Mouse (Mus musculus): Measurements from ENCODE around the gene Lrrc25. TPM values are rescaled to one million over a fixed set of nuclear protein-coding genes. Genes with fewer than 3 reads are reported as not detected.
"Not testable (repeated sequence)": the region's sequence is repeated elsewhere in the genome, so short reads cannot be mapped to it uniquely, and the experiment has no call there.

Gene Lrrc25
- 7.2 and 7.4 TPM in 2 replicates for polyA plus RNA-seq (2015; fragmentation: Nextera tagmentation; extraction: Ambion mirVana)

DNA sequence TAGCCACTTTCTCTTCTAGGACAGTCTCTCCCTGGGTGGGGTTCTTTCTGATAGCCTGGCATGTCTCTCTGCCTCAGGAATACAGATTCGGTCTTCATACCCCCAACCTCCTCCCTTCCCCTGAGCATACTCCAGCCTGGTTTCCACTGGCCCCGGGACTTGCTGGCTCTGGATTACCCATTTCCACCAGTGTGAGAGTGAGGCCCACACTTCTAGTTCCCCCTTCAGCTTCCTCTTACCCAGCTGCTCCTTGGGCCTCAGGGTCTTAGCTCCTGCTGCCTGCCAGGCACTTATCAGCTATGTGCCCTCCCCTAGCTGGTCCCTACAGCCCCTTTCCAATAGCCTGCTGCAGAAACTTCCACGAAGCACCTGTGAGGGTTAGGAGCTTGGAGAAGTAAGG, at the start of gene Lrrc25:
Gene Lrrc25, plus strand, starts transcription at position 262 of the 400 bp plus-strand sequence.
- H3K36me3 ChIP-seq (replicated peaks) = no peaks in the 10 kb centered on the region
- peaks cover 90% of the 10 kb centered on the region for H3K4me1 ChIP-seq (replicated peaks)

DNA sequence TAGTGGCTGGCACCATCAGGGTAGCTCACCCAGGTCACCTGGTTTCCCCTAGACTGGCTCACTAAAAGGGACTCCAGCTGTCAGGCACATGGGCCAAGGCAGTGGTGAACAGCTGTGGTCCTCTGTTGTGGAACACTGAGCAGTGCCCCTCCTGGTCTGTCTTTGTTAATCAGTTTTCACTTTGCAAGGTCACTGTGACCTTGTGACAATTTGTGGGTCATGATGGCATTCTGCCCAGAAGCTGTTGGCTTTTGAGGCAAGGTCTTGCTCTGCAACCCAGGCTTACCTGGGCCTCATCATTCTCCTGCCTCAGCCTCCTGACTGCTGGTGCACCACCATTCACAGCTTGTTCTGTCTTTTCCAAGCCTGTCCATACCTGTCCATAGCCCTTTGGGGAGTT, 45.6 kb upstream of the Lrrc25 start:
- no peak for ATAC-seq (ENCODE audit: insufficient read depth)
- no peak overlapping the region for H3K4me3 ChIP-seq (replicated peaks)
- H3K4me1 ChIP-seq (replicated peaks) = peaks cover 39% of the 10 kb centered on the region
- H3K4me2 ChIP-seq = no peak overlapping the region
- H3K9me3 ChIP-seq (replicated peaks) = no peaks in the 10 kb centered on the region
- H3K36me3 ChIP-seq (replicated peaks) = peaks cover 21% of the 10 kb centered on the region
- H3K27me3 ChIP-seq = no peaks in the 10 kb centered on the region
- H3K9ac ChIP-seq = no peak overlapping the region
- no peak overlapping the region for H3K27ac ChIP-seq (replicated peaks)

More for the DNA sequence above, at the start of gene Lrrc25:
- 14% methylated on average over 3 of the region's 3 CpGs for WGBS (ENCODE audit: insufficient replicate concordance)
- Histone ChIP-seq H3K27ac (replicated peaks) (peak within 1 kb of the TSS; percentile 65), H3K4me2 (peak within 1 kb of the TSS; percentile 58), H3K9me3 (replicated peaks) (no peaks in the 10 kb centered on the region), H3K4me3 (replicated peaks) (peak within 1 kb of the TSS; percentile 40), H3K27me3 (no peaks in the 10 kb centered on the region), H3K9ac (no peak within 1 kb of the TSS)
- ATAC-seq (ENCODE audit: insufficient read depth) = no peak

DNA sequence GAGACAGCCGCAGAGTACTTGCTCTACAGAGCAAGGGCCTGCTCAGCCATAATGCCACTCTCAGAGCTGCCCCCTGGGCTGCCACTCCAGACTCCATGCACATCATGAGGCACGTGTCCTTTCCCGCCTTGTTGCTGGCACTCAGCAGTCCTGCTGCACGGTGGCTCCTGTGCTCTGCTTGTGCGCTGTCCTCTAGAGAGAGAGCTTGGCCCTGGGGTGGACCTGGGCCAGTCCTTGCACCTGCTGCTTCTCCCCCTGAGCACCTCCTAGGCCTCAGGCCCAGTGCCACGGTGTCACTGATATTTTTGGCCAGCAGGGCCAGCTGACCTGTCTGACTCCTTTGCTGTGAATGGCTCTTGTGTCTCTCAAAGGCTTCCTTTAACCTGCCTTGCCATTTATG, 45.0 kb upstream of the Lrrc25 start:
- Histone ChIP-seq H3K9me3 (replicated peaks) (no peaks in the 10 kb centered on the region), H3K27ac (replicated peaks) (no peak overlapping the region), H3K27me3 (no peaks in the 10 kb centered on the region), H3K4me2 (no peak overlapping the region), H3K4me1 (replicated peaks) (peaks cover 33% of the 10 kb centered on the region), H3K36me3 (replicated peaks) (peaks cover 21% of the 10 kb centered on the region), H3K4me3 (replicated peaks) (no peak overlapping the region), H3K9ac (no peak overlapping the region)
- WGBS (ENCODE audit: insufficient replicate concordance) = 83% methylated on average over 6 of the region's 6 CpGs
- no peak; the same call in 1 of the 2 replicates for ATAC-seq (ENCODE audit: insufficient read depth)

DNA sequence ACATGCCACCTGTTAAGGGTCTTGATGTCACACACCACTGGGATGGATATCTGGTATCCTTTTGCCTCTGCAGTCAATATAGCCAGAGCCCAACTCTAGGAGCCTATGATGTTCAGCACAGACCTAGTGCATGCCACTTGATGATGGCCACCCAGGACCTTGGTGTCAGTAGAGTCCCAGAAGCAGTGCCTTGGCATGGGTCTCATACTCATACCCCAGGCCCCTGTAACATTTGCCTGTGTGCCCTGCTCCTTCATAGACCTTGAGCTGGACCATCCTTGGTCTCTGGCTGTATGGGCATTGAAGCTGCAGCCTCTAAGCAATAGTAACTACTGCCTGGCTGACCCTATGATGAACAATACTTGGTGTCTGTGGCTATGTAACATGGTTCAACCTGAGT, 41.7 kb upstream of the Lrrc25 start:
- Histone ChIP-seq H3K9me3 (replicated peaks) (no peaks in the 10 kb centered on the region), H3K27ac (replicated peaks) (no peak overlapping the region), H3K4me3 (replicated peaks) (no peak overlapping the region), H3K4me1 (replicated peaks) (peaks cover 26% of the 10 kb centered on the region), H3K4me2 (no peak overlapping the region), H3K9ac (no peak overlapping the region), H3K27me3 (no peaks in the 10 kb centered on the region), H3K36me3 (replicated peaks) (peaks cover 37% of the 10 kb centered on the region)
- ATAC-seq (ENCODE audit: insufficient read depth) = no peak

DNA sequence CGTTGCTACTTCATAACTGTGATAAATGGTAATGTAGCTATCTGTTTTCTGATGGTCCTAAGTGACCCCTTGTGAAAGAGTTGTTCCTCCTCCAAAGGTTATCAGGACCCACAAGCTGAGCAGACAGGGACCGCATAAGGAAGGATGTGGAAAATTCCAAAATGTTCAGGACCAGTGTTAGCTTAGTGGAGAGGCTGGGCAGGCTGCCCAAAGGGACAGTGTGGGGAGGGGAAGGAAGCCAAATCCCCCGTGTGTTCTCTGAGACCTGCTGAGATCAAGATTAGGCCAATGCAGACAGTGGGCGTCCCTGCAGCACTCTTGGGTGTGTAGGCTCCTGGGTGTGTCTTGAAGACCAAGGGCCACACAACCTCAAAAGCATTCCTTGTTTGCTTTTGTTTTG, 41.0 kb upstream of the Lrrc25 start:
- Histone ChIP-seq H3K36me3 (replicated peaks) (peaks cover 40% of the 10 kb centered on the region), H3K4me2 (no peak overlapping the region), H3K27ac (replicated peaks) (no peak overlapping the region), H3K4me1 (replicated peaks) (peaks cover 24% of the 10 kb centered on the region), H3K9me3 (replicated peaks) (no peaks in the 10 kb centered on the region), H3K4me3 (replicated peaks) (no peak overlapping the region), H3K9ac (no peak overlapping the region), H3K27me3 (no peaks in the 10 kb centered on the region)
- 33% methylated on average over 4 of the region's 4 CpGs for WGBS (ENCODE audit: insufficient replicate concordance)
- no peak for ATAC-seq (ENCODE audit: insufficient read depth)

DNA sequence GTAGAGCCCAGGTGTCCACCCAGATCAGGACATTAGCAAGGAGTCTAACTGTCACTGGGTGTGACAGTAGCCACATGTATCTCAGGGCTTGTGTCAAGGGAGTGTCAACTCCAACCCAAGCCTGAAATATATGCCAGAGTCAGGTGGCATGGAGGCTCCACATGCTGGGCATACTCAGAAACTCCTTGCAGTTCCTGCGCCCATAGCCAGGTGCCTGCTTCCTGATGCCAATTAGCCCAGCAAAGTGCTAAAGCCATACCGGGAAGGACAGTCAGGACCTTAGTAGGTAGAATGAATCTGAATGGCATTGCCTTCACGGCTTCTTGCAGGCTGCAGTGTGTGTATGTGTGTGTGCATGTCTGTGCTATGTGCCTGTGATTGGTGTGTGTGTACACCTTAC, 38.7 kb upstream of the Lrrc25 start:
- H3K9ac ChIP-seq = no peak overlapping the region
- peaks cover 14% of the 10 kb centered on the region for H3K4me1 ChIP-seq (replicated peaks)
- 83% methylated on average over 3 of the region's 3 CpGs for WGBS (ENCODE audit: insufficient replicate concordance)
- peaks cover 63% of the 10 kb centered on the region for H3K36me3 ChIP-seq (replicated peaks)
- ATAC-seq (ENCODE audit: insufficient read depth) = no peak
- H3K9me3 ChIP-seq (replicated peaks) = no peaks in the 10 kb centered on the region
- no peaks in the 10 kb centered on the region for H3K27me3 ChIP-seq
- no peak overlapping the region for H3K4me3 ChIP-seq (replicated peaks)
- no peak overlapping the region for H3K27ac ChIP-seq (replicated peaks)
- no peak overlapping the region for H3K4me2 ChIP-seq

DNA sequence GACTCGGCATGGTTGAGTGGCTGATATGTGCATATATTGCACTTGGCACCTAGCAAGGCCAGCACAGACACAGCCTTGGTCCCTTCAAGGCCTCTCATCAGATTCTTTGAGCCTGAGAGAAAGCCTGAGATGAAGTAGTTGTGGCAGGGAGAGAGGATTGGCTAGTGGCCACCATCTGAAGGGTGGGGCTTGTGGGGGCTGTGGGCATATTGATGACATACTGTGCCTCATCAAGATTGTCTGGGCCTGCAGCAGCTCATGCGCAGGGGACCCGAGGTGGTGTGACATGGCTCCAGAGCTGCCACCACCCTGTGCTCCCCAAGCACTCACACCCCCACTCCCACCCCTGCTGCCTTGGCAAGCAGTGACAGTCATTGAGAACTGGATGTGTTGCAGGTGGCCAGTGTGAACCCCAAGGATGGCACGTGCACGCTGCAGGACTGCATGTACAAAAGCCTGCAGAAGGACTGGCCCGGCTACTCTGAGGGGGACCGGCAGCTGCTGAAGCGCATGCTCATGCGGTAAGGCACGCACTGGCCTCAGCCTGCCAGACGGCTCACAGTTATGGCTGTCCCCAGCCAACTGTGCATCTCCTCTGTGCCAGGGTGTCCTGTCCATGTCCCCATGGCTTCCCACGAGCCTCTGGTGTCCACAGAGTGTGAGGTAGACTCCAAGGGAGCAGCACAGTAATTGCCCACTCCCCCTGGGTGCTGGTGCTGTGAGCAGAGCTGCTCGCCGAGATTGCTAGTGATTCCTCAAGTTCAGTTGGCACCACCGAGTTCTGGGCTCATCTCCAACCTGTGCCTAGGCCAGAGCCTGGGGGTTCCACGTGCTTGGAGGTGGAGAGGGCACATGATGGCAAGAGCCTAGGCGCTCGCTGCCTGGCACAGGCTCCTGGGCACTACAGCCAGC, 32.2 kb upstream of the Lrrc25 start:
- no peaks in the 10 kb centered on the region for H3K9me3 ChIP-seq (replicated peaks)
- H3K9ac ChIP-seq = no peak overlapping the region
- no peak overlapping the region for H3K27ac ChIP-seq (replicated peaks)
- no peaks in the 10 kb centered on the region for H3K4me1 ChIP-seq (replicated peaks)
- no peaks in the 10 kb centered on the region for H3K27me3 ChIP-seq
- 82% methylated on average over 18 of the region's 18 CpGs for WGBS (ENCODE audit: insufficient replicate concordance)
- H3K4me2 ChIP-seq = no peak overlapping the region
- no peak for ATAC-seq (ENCODE audit: insufficient read depth)
- peaks cover 91% of the 10 kb centered on the region for H3K36me3 ChIP-seq (replicated peaks)
- no peak overlapping the region for H3K4me3 ChIP-seq (replicated peaks)

DNA sequence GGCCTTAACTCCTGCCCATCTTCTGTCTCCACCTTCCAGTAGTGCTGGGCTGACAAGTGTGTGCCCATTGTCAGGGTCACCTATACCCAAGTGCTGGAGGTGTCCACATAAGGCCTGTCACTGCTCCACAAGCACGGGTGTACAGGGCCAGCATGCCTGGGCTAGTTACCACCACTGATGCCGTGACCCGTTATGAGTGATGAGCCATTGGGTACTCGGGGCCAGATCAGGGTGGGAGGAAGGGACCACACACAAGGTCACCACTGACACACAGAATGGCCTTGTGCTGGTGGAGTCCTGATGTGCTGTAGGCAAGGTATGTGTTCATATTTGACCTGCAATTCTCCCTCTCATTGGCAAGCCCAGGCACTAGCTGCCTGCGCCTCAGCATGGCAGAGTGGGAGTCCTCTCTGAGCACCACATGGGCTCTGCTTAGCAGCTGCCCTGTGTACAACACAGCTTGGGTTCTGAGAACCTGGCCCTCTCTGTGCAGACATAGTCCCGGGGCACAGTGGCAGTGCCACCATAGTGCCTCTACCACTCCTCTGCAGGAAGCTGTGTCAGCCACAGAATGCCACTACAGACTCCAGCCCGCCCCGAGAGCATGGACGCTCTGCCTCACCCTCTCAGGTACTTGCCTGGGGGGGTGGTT, 31.2 kb upstream of the Lrrc25 start:
- Histone ChIP-seq H3K4me3 (replicated peaks) (no peak overlapping the region), H3K36me3 (replicated peaks) (peaks cover 94% of the 10 kb centered on the region), H3K27ac (replicated peaks) (no peak overlapping the region), H3K4me2 (no peak overlapping the region), H3K9me3 (replicated peaks) (no peaks in the 10 kb centered on the region), H3K27me3 (no peaks in the 10 kb centered on the region), H3K9ac (no peak overlapping the region), H3K4me1 (replicated peaks) (no peaks in the 10 kb centered on the region)
- WGBS (ENCODE audit: insufficient replicate concordance) = 80% methylated on average over 9 of the region's 9 CpGs
- peak; percentile 21; the same call in 1 of the 2 replicates for ATAC-seq (ENCODE audit: insufficient read depth)

DNA sequence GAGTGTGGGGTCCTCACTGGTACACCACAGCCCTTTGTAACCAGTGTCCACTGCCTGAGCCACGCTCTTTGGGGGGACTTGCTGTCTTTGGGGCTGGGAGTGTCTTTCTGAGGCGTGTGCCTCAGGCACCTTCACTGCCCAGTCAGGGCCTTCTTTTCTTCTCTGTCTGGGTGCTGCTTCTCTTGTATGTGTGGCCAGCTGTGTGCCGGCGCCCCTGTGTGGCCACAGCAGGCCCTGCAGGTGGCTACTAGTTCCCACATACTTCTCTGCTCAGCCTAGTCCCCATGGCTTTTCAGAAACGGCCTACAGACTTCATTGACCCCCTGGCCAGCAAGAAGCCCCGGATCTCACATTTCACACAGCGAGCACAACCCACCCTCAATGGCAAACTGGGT, 30.7 kb upstream of the Lrrc25 start:
- 39% methylated on average over 7 of the region's 7 CpGs for WGBS (ENCODE audit: insufficient replicate concordance)
- H3K36me3 ChIP-seq (replicated peaks) = peaks cover 94% of the 10 kb centered on the region

DNA sequence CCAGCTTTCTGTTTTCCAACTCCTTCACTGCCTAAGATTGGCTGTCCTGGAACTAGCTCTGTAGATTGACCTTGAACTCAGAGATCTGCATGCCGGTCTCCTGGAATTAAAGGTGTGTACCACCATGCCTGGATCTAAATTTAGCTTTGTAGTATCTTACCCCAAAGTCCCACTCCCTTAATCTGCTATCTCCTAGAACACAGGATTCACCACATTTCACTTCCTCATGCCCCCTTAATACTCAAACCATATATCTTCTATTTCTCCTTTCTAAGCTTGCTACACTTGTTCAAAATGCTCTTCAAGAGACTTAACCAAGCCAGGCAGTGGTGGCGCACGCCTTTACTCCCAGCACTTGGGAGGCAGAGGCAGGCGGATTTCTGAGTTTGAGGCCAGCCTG, 28.0 kb upstream of the Lrrc25 start:
- H3K9me3 ChIP-seq (replicated peaks); H3K27ac ChIP-seq (replicated peaks); H3K9ac ChIP-seq; H3K4me3 ChIP-seq (replicated peaks); H3K4me2 ChIP-seq; H3K27me3 ChIP-seq; ATAC-seq (ENCODE audit: insufficient read depth): not testable (repeated sequence)
- 72% methylated on average over 4 of the region's 4 CpGs for WGBS (ENCODE audit: insufficient replicate concordance)
- H3K36me3 ChIP-seq (replicated peaks) = peaks cover 89% of the 10 kb centered on the region
- peaks cover 13% of the 10 kb centered on the region for H3K4me1 ChIP-seq (replicated peaks)

More for the DNA sequence above, 30.7 kb upstream of the Lrrc25 start:
- peak; percentile 33 for ATAC-seq (ENCODE audit: insufficient read depth)
- Histone ChIP-seq H3K4me3 (replicated peaks) (no peak overlapping the region), H3K4me2 (no peak overlapping the region), H3K27me3 (no peaks in the 10 kb centered on the region), H3K9ac (no peak overlapping the region), H3K9me3 (replicated peaks) (no peaks in the 10 kb centered on the region), H3K27ac (replicated peaks) (no peak overlapping the region), H3K4me1 (replicated peaks) (no peaks in the 10 kb centered on the region)

DNA sequence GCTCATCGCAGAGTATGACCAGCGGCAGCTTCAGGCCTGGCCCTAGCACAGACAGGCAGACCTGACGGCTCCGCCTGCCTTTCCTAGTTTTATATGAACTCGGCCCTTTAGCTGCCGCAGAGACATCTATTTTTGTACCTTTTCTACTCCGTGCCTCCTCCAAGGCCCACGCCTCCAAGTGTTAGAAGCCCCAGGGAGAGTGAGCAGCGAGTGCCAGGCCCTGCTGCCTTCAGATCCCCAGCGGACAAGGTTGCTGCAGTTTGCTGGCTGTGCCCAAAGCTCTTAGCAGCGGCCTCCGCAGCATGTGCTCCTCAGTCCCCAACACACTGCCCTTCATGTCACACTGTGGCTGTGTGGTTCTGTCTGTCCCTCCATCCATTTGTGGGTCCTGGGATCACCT, 24.4 kb upstream of the Lrrc25 start:
- Histone ChIP-seq H3K36me3 (replicated peaks) (peaks cover 66% of the 10 kb centered on the region), H3K4me2 (no peak overlapping the region), H3K27me3 (no peaks in the 10 kb centered on the region), H3K9me3 (replicated peaks) (no peaks in the 10 kb centered on the region), H3K4me3 (replicated peaks) (no peak overlapping the region), H3K27ac (replicated peaks) (0 out of 2 replicates have a peak overlapping the region, but pooled peaks have one; percentile 14), H3K4me1 (replicated peaks) (peaks cover 49% of the 10 kb centered on the region), H3K9ac (no peak overlapping the region)
- no peak for ATAC-seq (ENCODE audit: insufficient read depth)
- 89% methylated on average over 12 of the region's 12 CpGs for WGBS (ENCODE audit: insufficient replicate concordance)
